Mouse (Mus musculus): Measurements from ENCODE around the gene Adra1b.

The Adra1b gene

GRCm38 (mm10) chr11:43728737-43729301, 172.2 kb downstream of the Adra1b start:
- in situ Hi-C loops (cut with MseI, MboI) = no loop called here

GRCm38 (mm10) chr11:43727796-43728195, 173.2 kb downstream of the Adra1b start:
- in situ Hi-C loops (cut with MseI, MboI) = no loop called here
